Mouse (Mus musculus) heart, adult 2 months (tissue): Measurements from ENCODE around the gene Slc52a3.

Experiments
- CTCF ChIP-seq: fragments of 200-600 bp; IDR thresholded peaks from 2 replicates; pipeline ENCODE4 v1.8.1; 2022; ENCODE audit warnings: antibody characterized with exemption, mild to moderate bottlenecking, moderate library complexity
- EP300 ChIP-seq: fragments of 200-500 bp; IDR thresholded peaks from 2 replicates; pipeline ENCODE4 v1.6.1; 2011; ENCODE audit warnings: low read depth, low read length, control low read depth; ENCODE audit not compliant: insufficient read depth

DNA sequence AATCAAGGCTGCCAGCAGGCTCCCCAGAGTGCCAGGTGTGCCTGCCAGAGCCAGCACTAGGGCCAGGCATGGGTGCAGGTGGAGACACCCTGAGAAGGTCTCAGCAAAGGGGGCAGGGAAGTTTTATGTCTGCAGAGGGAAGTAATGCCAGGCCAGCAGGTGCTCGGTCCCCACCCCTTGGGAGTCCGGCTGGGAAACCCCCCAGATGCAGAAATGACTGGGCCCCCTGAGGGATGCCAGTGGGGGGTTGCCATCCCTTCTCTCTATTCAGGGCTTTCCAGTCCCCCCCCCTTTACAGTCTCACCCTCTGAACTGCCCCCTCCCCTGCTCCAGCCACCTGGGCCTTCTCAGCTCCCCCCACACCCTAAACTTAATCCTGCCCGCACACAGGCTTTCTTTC is 55.7 kb downstream of the Slc52a3 start:
- TF ChIP-seq CTCF (no peak), EP300 (no peak)
